In the genomic region with DNA sequence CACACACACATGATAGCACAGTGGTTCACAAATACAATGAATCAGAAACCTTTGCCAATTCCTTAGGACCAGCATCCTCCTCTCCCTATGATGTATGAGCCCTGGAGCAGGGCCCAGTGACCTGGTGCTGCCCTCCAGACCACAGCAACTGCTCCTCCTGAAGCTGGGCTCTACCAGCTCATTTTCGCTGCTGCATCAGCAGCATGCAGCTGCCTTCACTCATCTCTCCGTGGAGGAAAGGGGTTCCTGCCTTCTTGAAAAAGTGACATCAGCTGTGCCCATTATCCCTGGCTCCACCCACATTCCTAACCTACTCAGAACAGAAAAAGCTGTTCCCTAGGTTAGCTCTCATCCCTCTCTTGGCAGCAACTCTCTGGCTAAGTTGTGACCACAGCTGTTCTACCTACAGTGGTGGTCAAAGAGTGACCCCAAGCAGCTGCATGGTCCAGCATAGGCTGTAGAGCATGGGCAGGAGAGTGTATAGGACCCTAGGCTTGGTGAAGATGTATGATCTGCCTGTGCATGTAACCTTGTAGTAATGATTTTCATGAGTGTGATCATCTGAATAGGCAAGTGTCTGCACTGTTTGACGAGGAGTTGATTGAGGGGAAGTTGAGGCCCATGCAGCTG, we compare ENCODE assay signal across 13 mouse cellular contexts.
DNase-seq lines count a peak whose midpoint lies in the region; ATAC-seq and TF ChIP-seq lines count a peak whose summit lies in the region.
"Had no signal": no experiment of that assay in that cellular context is flagged by ENCODE, and none has a peak within 500 bp of the region (broad histone marks: within the 10 kb centered on the region; RNA-seq: fewer than 3 reads in every experiment).

No protein-coding gene starts in this region.

- no peaks in the 10 kb centered on the region for H3K79me3 ChIP-seq in C2C12 (ENCODE audit: low read depth)

- no peak for ATAC-seq in heart, embryonic 14.5 days (ENCODE audit: insufficient number of reproducible peaks, insufficient read depth, low FRiP score, low read depth)
- ATAC-seq in limb, embryonic 12.5 days (ENCODE audit: insufficient number of reproducible peaks, insufficient read depth, low FRiP score, low TSS enrichment, low read depth), result peak; percentile 63; the same call in 1 of the 2 replicates
- ATAC-seq in megakaryocyte, adult 5-6 weeks (ENCODE audit: poor library complexity, severe bottlenecking), result no peak
- ATAC-seq: forebrain, postnatal 0 days had no signal

- no peak overlapping the region for H3K27ac ChIP-seq in heart, embryonic 14.5 days (replicated peaks in 1 of 2; ENCODE audit: control insufficient read depth in 1 of 2, insufficient read depth in 1 of 2, low read depth in 2 of 2, low read length in 2 of 2)
- H3K27ac ChIP-seq in limb, embryonic 12.5 days, result no peak overlapping the region
- H3K27ac ChIP-seq: neural tube, embryonic 12.5 days had no signal

- H3K4me1 ChIP-seq in heart, embryonic 14.5 days (ENCODE audit: control insufficient read depth in 2 of 2, insufficient read depth in 2 of 2, low read length in 2 of 2), result peaks cover 0 to 4% of the 10 kb centered on the region in 2 experiments; a peak in 3 of 4 replicates
- peaks cover 12% of the 10 kb centered on the region for H3K4me1 ChIP-seq in limb, embryonic 12.5 days (replicated peaks)
- H3K4me1 ChIP-seq: neural tube, embryonic 12.5 days had no signal

- H3K27me3 ChIP-seq in heart, embryonic 14.5 days (ENCODE audit: control insufficient read depth, insufficient read depth, low read length), result no peaks in the 10 kb centered on the region
- H3K27me3 ChIP-seq in C2C12 (ENCODE audit: control insufficient read depth, insufficient read depth, insufficient read length), result no peaks in the 10 kb centered on the region
- H3K27me3 ChIP-seq in limb, embryonic 12.5 days, result no peaks in the 10 kb centered on the region; the same call in 1 of the 2 replicates
- H3K27me3 ChIP-seq: neural tube, embryonic 12.5 days had no signal

- H3K4me3 ChIP-seq in heart, embryonic 14.5 days (ENCODE audit: control insufficient read depth in 1 of 2, insufficient read depth in 1 of 2, low read depth in 1 of 2, low read length in 2 of 2), result no peak overlapping the region
- H3K4me3 ChIP-seq in C2C12 (ENCODE audit: insufficient read depth, poor library complexity, severe bottlenecking), result no peak overlapping the region
- no peak overlapping the region for H3K4me3 ChIP-seq in limb, embryonic 12.5 days (replicated peaks)
- H3K4me3 ChIP-seq: neural tube, embryonic 12.5 days had no signal

- TF ChIP-seq CTCF in C2C12 (IDR thresholded peaks at IDR 0.05; ENCODE audit: control insufficient read depth, insufficient read depth, insufficient read length), result no peak

- no peaks in the 10 kb centered on the region for H3K9me3 ChIP-seq in heart, embryonic 14.5 days (ENCODE audit: control insufficient read depth, low read length)
- H3K9me3 ChIP-seq in limb, embryonic 12.5 days, result no peaks in the 10 kb centered on the region
- H3K9me3 ChIP-seq: neural tube, embryonic 12.5 days had no signal

- H3K79me2 ChIP-seq in C2C12 (ENCODE audit: control insufficient read depth, insufficient read depth), result no peaks in the 10 kb centered on the region

- no peak overlapping the region for H3K4me2 ChIP-seq in heart, embryonic 14.5 days (ENCODE audit: low read length)
- no peak overlapping the region for H3K4me2 ChIP-seq in limb, embryonic 12.5 days
- H3K4me2 ChIP-seq: neural tube, embryonic 12.5 days had no signal

- H3K9ac ChIP-seq in heart, embryonic 14.5 days (ENCODE audit: low read length), result 0 out of 2 replicates have a peak overlapping the region, but pooled peaks have one; percentile 13
- H3K9ac ChIP-seq in limb, embryonic 12.5 days (replicated peaks), result no peak overlapping the region
- H3K9ac ChIP-seq: forebrain, postnatal 0 days; neural tube, embryonic 12.5 days had no signal

- H3ac ChIP-seq in C2C12 (ENCODE audit: control insufficient read depth, insufficient read length, low read depth), result no peak overlapping the region

- no peak for DNase-seq in heart, adult 18-20 months
- DNase-seq in embryo, embryonic 11 days, result peak; percentile 33
- no peak for DNase-seq in thymus, postnatal 10 days (ENCODE audit: low spot score in 2 of 2)
- no peak for DNase-seq in left cerebral cortex, adult 18-20 months (ENCODE audit: low spot score in 2 of 2)
- DNase-seq: cerebellum, postnatal 14 days; forebrain, postnatal 0 days; heart, postnatal 36 days; thymus, postnatal 14 days had no signal

- no peaks in the 10 kb centered on the region for H3K36me3 ChIP-seq in heart, embryonic 14.5 days (ENCODE audit: control insufficient read depth, insufficient read depth, low read length)
- no peaks in the 10 kb centered on the region for H3K36me3 ChIP-seq in C2C12 (ENCODE audit: control insufficient read depth, insufficient read depth)
- no peaks in the 10 kb centered on the region for H3K36me3 ChIP-seq in limb, embryonic 12.5 days
- H3K36me3 ChIP-seq: neural tube, embryonic 12.5 days had no signal

- WGBS in heart, embryonic 14.5 days, result 42% methylated on average over 3 of the region's 3 CpGs
- 42% methylated on average over 3 of the region's 3 CpGs for WGBS in limb, embryonic 12.5 days

TF ChIP-seq in C2C12, 6 proteins besides CTCF, POLR2A, EP300 and RAD21:
- TF ChIP-seq MYOD1 (IDR thresholded peaks at IDR 0.05; ENCODE audit: control insufficient read depth, insufficient read length, low read depth) (peak; percentile 89), FOSL1 (IDR thresholded peaks at IDR 0.05; ENCODE audit: insufficient read depth, low read length, poor library complexity, severe bottlenecking) (no peak)
TF ChIP-seq in C2C12: peak in this region for 1.
